Mouse (Mus musculus) layer of hippocampus, adult 11-12 months (tissue): ENCODE measurements around the gene Lrrc17.
"Not testable (repeated sequence)": the region's sequence is repeated elsewhere in the genome, so short reads cannot be mapped to it uniquely, and the experiment has no call there.

ENCODE experiments used
- DNase-seq: peaks from one replicate; pipeline ENCODE4 v3.0.0; 2022; ENCODE audit warnings: low spot score

The Lrrc17 gene

DNA sequence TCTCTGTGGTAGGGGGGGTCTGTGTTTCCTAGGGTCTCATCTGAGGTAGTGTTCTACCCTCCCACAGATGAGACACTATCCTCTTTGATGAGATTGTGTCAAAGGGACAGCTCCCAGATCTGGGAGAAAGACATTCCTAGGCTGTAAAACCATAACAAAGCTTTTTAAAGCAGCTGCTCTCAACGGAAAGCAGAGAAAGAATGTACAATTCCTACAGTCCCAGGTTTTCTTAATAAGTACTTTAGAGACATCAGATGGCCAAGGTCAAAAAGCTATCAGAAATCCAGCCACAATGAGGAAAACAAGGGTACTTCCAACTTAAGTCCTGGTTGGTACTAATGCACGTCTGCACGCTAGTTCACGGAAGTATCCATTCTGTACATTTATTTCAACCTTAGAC is 1.1 kb upstream of the Lrrc17 start:
- no peak for DNase-seq

DNA sequence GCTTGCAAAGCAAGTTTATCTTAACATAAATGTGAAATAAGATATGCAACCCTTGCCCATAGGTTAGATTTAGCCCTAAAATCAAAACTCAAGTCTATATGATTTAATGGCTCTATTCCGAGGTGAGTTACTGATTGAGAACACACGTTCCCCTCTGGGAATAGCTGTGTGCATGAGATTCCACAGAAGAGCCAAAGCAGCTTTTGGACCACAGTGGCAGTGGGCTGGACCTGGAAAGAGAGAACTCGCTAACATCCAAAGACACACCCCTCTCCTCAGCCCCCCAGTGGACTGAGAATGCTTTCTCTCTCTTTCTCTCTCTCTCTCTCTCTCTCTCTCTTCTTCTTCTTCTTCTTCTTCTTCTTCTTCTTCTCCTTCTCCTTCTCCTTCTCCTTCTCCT is 1.5 kb downstream of the Lrrc17 start:
- DNase-seq, result no peak

DNA sequence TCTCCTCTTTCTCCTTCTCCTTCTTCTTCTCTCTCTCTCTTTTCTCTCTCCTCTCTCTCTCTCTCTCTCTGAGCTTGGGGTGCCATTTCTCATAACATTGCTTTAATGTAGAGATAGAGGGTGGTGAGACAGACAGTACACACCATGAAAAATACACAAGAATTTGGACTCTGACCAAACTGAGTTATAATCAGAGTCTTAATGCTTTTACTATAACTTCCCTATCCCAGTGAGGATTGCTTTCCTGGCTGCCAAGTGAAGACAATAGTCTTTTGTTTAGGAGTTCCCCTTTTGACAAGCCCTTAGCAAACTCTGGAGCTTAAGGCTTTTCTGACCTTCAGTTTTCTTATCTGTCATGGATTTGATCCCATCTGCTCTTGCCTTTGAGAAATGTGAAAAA is 1.9 kb downstream of the Lrrc17 start:
- DNase-seq, result no peak

DNA sequence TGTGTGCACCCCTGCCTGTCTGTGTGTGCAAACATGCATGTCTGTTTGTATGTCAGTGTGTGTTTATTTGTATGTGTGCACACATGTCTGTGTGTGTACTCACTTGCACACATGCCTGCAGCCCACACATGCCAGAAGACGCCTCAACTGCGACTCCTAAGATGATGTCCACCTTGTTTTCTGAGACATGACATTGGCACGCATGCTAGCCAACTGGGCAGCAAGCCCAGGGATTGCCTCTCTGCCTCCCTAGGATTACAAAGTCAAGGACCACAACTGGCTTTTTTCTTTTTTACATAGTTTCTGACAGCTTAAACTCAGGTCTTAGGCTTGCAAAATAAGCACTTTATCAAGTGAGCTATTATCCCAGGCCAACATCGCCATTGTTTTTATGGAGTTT is 2.4 kb downstream of the Lrrc17 start:
- DNase-seq, result no peak

DNA sequence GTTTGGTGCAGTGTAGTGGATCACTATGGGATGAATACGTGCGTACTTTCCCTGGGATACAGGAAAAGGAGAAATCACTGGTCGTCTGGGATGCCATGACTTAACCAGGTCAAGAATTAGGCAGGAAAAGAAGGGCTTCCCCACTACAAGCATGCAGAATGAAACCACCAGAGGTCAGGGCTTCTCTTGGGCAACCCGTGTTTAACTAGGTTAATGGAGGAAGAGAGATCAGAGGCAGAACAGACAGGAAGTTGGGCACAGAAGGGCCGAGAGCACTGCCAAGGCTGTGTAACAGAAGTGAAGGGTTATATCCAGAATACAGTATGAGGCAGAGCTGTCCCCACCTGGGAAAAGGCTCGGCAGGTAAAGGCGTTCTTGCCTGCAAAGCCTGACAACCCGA is 3.6 kb downstream of the Lrrc17 start:
- no peak for DNase-seq

DNA sequence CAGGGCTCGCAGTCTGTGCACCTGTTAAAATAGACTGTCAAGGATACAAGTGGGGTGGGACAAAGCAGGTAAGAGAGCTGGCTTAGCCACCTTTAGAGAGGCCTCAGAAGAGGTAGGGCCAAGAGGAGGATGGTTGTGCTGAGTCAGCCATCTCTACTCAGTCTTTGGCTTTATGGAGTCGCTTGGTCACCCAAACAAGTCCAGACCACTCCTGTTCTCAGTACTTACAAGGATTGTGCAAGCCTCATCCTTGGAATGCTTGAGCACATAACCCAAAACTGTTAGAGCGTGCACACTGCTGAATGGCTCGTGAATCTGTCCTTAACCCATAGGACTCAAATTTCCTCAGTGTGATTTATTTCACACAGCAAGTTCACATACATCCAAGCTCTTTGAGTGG is 10.3 kb downstream of the Lrrc17 start:
- no peak for DNase-seq

DNA sequence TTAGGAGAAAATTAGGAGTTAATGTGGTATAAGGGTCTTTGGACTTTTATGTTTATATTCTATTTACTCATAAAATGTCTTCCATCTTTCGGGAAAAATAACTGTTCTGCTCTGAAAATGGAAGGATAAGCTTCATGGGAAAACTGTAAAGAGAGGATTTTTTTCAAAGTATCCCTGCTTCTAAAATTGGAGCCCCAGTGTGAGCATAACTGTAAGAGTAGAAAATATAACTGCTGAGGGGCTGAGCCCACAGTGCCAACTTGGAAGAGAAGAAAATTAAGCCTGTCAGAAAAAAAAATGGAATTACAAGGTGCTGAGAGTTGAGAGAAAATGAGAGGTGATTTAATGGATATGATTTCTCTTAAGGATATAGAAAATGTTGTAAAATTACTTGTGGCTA is 11.4 kb downstream of the Lrrc17 start:
- no peak for DNase-seq

DNA sequence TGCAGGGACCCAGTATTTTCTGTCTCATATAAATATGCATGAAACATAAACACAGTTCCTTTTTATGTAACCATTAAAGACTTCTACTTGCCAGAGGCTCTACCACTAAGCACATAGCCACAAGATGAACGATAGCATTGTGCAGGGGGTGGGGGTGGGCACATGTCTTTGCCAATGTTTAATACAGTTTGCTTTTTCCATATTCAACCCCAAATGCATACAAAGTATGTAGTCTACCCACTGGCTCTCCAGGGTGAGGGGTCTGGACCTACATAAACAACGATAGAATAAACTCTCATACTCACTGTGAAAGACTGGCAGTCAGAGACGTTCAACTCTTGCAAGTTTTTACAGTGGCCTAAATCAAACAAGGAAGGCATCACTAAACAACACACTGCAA is 13.1 kb downstream of the Lrrc17 start:
- DNase-seq, result no peak

DNA sequence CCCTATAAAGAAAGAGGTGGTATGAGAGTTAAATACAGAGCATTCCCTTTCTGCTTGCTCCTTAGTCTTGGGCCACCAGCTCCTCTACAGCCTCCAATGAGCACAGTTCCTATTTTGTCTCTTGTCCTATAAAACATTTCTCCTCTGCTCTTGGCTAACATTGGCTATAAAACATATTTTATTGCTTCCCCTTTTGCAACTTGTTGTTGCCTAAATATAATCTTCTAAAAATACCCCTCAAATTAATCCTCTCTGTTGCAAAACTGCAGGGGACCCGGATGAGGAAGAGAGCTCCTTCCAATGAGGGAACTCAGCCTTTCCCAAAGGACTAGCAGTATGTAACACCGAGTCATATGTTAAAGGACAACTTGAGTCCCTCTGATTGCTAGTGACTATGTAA is 20.6 kb downstream of the Lrrc17 start:
- no peak for DNase-seq

DNA sequence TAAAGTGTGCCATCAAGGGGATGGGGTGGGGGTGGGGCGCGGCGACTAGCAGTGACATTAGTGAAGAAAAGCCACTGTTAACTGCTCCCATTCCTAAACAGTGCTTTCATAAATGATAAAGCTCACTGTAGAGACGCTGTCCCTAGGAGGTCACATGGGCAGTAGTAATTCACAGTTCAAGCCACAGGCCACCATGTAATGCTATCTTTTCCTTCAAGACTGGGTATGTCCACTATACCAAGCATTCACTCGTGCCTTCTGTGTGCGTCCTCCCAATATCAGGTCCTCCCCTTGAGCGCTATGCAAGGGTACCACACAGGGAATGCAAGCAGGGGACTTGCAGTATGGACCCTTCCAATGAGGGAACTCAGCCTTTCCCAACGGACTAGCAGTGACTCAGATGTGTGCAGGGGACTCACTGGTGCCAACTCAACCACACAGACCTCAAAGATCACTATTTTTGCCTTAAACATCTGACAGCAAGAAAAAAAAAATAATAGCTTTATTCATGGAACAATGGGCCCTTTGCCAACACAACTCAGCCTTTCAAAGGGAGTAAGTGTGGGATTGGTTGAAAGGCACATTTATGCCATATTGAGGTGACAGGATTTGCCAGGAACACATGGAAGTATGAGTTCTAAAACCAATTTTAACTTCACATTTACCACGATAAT is 22.2 kb downstream of the Lrrc17 start:
- DNase-seq, result peak; percentile 56

DNA sequence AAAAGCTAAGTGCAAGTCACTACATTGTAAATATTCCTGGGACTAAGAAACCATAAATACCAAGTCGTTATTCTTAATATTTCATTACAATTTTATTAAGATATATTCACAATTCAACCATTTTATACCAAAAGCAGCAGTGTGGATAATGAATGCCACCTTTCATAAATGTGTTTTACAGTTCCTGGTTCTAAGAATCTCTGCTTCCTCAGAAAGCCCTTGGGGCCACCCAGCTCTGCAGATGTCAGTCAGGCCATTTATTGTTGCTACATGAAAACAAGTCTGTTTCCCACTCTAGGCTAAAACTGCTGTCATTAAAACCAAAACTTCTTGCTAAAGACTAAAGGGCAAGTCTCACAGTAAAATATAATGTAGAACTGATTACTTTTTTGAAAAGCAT is 24.4 kb downstream of the Lrrc17 start:
- DNase-seq, result no peak

DNA sequence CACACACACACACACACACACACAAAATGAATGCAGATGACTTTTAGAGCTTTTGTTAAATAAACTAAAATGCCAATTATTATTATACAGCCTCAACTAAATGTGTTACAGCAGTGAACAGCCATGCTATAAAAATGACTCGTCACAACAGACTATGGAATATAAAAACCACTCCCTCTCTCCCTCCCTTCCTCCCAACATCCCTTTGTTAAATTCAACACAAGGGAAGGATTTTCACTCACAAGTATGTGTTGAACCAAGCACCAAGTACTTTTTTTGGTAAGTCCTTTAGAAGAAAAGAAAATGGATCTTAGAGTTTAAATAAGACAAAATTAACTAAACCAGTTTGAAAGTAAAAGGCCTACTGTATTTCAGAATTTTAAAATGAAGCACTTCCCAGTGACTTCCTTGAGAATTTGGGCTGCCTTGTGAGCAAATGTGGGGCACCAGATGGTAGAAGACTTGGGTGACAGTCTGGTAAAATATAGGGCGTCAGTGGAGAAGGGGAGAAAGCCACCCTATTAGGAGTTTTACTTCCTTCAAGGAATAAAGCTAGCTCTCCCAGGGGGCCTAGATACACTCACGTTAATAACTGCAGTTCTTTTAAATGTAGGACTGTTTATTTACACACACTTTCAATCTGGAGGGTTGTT is 29.5 kb downstream of the Lrrc17 start:
- no peak for DNase-seq

DNA sequence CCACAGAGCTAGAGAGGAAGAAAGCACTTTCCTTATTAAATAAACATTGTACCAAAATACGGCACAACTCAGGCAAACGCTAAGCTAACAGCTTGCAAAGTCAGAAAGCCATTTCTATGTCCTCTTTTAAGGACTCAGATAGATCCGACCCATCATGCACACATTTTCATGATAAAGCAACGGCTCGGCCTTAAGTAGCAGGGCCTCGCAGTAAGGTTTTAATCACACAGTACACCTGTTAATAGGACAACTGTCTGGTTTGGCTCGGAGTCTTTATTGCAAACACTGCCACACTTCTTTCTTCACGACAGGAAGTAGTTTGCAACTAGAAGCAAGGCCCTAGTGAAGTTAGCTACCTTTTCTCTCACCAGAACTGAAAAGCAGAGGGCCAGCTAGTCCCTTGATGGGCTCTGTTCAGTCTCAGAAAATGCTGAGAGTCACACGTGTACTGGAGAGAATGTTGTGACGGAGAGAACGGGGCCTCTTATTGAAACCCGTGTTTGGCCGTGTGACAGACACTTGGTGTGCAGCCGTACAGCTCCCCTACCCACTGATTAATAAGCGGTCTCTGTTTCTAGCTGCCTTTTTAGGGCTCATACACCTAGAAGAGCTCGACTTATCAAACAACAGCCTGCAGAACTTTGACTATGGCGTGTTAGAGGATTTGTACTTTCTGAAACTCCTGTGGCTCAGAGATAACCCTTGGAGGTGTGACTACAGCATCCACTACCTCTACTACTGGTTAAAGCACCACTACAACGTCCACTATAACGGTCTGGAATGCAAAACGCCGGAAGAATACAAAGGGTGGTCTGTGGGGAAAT is 31.2 kb downstream of the Lrrc17 start:
- no peak for DNase-seq

DNA sequence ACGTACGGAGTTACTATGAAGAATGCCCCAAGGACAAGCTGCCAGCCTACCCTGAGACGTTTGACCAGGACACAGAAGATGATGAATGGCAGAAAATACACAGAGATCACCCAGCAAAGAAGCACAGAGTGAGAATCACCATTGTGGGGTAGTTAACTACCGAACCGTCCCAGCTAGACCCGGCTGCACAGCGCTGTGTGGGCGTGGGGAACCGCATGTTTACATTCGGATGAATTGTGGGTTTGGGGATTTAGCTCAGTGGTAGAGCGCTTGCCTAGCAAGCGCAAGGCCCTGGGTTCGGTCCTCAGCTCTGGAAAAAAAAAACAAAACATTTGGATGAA is 31.8 kb downstream of the Lrrc17 start:
- no peak for DNase-seq

DNA sequence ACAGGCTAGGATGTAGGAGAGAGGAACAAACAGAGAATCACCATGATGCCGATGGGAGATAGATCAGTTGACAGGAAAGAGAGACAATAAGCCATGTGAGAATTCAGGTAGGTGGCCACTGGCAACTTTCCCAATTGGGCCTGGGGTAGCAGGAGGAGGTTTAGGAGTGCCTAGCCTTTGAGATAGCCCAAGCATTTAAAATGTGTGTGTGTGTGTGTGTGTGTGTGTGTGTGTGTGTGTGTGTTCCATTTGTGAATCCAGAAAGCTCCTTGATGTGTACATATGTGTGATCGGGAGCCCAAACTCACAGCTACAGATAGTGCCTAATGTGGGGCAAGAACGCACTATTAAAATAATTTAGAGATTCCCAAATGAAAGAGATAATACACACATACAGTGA is 34.8 kb downstream of the Lrrc17 start:
- DNase-seq, result no peak

DNA sequence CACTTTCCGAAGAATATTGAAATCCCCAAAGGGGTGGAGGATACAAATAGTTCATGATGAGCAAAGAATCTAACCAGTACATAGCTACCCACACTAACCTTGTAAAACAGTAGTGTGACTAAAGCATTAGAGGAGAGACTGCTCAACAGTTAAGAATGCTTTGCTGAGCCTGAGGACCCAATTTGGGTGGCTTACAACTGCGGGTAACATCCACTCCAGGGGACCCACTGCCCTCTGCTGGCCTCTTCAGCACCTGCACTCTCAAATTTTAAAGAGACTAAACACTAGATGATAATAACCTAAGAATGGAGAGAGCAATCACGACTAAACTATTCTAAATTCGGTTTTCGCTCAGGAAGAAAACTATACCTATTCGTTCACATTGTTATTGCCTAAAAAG is 43.4 kb downstream of the Lrrc17 start:
- peak; percentile 16 for DNase-seq

DNA sequence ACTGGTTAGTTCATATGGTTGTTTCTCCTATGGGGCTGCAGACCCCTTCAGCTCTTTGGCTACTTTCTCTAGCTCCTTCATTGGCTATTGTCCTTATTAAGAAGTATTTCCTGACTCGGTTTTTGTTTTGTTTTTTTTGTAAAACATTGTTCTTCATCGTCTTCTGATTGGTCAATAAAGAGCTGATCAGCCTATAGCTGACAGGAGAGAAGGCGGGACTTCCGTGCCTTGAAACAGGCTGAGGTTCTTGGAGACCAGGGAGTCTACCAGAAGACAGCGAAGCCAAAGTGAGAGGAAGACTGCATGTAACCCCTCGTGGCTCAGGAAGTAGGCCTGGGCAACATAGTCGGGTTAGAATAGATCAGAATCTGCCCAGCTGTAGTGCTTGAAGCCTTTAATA is 44.3 kb downstream of the Lrrc17 start:
- DNase-seq, result no peak

DNA sequence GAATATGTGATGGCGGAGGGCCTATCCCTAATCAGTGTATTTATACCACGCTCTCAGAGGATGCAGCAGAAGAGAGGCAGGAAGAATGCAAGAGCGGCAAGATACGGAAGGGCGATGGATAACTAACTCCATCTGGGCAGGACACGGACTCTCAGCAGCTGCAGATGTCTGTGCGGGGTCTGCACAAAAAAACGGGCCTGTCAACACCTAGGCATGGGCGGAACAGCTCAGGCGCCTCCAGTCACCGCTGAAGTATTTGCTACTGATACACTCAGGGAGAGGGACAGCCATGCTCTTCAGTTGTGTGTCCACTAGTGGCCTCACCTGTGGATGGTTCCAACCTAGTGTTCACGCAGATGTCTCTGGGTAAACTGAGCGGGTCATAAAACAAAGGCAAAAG is 44.9 kb downstream of the Lrrc17 start:
- no peak for DNase-seq

DNA sequence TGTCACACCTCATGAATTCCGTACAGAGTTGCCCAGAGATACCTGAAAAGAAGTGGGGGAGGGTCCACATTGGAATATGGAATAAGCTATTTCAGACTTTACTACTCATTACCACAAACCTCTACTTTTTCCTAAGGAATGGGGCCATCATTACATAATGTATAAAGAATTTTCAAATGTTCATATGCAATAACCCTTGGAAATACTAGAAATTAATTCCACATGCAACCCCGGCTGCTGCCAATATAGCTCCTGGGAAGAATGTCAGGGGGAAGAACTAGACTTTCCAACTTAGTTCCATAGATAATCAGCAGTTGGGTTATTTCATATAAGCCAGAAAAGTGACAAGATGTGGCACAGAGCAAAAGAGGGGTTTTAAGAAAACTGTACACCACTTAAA is 48.7 kb downstream of the Lrrc17 start:
- DNase-seq, result no peak

DNA sequence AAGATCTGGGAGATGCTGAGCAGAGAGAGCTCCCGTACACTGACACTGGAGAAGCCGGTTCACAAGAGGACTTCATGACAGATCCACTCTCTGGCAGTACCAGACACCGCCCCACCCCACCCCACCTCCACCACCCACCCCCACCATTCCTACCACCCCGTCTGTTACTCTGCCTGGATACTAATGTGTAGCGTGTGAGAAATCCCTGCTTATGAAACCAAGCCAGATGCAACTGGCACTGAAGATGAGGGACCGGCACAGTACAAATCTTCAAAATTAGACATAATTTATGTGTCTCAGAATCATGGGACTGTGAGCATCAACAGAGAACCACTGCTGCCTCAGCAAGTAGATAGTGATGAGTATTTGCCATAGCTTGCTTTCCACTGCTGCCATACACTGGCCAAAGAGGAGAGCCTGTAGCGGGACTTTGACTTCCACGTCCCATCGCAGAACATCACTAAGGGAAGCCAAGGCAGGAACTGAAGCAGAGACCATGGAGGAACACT is 49.9 kb downstream of the Lrrc17 start:
- DNase-seq, result peak; percentile 9

DNA sequence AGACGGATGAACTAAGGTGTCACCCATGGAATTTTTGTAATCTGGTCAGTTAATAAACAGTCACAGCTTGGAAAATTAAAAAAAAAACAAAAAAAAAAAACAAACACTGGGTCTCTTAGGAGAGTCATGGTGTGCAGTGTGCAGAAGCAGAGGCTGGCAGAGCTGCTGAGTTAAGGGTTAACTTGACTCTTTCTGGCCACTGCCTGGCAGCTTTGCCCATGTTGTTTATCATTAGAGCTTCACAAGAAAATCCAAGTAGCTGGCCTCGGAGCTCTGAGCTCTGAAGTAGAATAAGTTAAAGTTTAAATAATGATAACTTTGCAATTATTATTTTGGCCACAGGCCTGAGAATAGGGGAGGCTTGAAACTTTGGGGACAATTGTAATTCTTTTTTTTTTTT is 56.2 kb downstream of the Lrrc17 start:
- not testable (repeated sequence) for DNase-seq

DNA sequence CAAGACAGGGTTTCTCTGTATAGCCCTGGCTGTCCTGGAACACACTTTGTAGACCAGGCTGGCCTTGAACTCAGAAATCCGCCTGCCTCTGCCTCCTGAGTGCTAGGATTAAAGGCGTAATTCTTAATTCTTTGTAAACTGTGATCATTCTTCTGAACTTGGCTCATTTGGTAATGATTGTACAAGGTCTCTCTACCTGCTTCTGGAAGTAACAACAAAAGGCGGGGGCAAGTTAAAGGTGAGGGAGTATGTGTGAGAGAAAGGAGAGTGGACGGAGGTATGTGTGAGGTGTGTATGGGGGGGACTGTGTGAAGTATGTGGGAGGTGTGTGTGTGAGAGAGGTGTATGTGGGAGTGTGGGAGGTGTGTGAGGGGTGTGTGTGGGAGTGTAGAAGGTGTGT is 56.6 kb downstream of the Lrrc17 start:
- no peak for DNase-seq

DNA sequence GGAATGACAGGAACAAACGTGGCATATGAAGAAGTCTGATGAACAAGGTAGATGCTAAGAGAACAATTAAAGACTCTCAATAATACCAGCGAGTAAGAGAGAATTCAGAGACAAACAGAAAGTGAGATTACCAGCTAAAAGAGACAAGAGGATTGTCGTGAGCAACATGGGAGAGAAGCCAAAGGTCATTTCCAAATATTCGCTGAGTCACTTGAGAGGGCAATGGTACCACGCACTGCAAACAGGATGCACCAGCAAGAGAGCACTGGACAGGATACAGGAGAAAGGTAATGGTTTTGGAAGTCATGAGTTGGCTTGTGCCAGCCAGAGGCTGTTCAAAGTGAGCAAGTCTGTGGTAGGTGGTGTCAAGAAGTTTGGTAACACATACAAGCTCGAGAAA is 62.6 kb downstream of the Lrrc17 start:
- DNase-seq, result no peak
